Mouse (Mus musculus): ENCODE measurements at regions not wholly inside any gene's neighbourhood (a gene's known extent, or its start where the extent isn't known, plus 50 kb on each side); places are given as distances from the start of the nearest gene placed in this dataset.

DNA sequence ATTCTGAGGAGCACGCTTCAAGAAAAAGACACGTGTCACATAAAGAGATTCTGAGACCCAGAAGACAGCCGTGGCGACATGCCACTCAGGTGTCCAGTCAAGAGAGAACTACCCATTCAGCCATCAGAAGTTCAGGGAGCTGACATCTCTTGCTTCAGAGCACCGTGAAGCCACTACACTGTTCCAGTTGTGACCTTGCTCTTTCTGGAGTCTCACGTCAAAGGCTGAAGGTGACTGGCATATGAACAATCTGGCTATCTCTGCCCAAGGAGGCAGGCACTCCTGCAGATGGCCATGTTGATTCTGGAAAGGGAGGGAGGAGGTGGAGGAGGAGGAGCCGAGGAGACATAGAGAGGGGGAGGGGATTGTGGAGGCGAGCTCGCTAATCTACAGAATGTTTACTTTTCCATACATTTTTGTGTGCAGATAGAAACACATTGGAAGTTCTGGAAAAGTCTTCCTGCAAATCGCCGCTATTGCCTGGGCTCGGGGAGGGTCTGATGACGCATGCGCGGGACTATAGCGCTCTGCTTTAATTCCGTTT is 116.3 kb upstream of the Ctnnb1 start:
- in situ Hi-C loops (cut with MboI, MseI), result no loop called here

DNA sequence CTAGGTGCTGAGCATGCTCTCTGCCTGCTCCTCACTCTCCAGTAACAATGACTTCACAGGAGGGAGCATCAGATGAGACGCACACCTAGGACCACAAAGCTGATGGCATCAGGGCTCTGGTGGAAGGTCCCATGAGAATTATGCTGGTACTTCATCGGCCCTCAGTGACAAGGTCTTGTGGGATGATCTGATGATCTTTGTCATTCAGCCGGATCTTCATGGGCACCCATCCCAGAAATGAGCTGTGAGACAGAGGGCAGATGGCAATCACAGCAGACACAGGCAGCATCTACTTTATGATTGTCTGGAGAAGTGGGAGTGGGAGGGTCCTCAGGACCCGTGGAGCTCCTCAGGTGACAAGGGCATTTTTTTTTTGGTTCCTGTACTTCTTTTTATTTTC is 114.7 kb upstream of the Ctnnb1 start:
- in situ Hi-C loops (cut with MboI, MseI), result no loop called here

DNA sequence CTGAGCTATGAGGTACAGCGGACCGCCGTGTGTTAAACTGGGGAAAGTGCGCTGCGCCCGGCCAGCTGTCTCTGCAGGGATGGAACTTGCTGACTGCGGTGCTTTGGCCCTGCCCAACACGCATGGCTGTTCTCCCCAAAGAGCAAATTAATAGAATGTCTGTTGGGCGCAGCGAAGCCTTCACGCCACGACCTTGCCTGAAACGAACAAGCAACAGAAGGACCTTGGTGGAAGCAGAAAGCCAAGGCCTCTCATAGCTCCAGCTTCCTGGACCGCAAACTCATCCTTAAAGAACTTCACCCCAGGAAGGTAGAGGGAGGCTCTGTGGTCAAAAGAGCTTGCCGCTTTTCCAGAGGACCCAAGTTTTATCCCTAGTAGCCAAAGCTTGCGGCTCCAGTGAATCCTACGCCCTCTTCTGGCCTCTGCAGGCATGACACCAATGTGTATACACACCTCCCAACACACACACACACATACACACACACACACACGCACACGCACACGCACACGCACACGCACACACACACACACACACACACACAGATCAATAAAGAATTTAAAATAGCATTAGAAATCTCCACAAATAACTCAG is 110.2 kb upstream of the Ctnnb1 start:
- in situ Hi-C loops (cut with MboI, MseI), result no loop called here

DNA sequence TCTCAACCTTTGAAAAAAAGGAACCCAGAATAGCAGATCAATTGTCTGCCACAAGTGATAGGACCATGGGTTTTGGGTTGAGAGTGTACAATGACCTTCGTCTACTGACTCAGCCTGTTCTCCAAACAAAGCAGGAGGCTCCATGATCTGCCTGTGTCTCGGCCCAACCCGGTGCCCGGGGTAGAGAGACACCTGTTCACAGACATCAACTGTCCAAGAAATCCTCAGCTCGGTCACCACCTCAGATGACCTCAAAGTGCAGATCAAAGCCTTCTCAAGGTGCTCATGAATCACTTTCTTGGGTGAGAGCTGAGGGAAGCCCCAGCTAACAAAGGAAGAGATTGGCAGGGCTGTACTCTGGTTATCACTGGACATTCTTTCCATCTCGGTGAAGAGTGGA is 108.1 kb upstream of the Ctnnb1 start:
- in situ Hi-C loops (cut with MboI, MseI), result no loop called here

DNA sequence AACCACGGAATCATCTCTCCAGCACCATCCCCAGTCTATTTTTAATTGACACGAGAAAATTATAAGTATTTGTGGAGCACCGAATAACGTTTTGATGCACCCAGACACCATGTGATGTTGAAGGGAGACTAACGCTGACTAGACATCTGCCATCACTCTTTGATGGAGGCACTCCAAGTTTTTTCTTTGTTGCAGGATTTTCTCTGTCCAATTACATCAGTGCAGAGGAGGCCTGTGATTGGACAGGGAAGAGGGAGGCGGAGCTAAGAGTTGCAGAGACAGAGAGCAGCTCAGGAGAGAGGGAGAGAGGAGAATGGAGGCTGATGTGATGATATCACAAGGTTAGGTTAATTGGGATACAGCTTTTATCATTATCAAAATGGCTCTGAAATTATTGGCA is 105.6 kb upstream of the Ctnnb1 start:
- in situ Hi-C loops (cut with MboI, MseI), result no loop called here

DNA sequence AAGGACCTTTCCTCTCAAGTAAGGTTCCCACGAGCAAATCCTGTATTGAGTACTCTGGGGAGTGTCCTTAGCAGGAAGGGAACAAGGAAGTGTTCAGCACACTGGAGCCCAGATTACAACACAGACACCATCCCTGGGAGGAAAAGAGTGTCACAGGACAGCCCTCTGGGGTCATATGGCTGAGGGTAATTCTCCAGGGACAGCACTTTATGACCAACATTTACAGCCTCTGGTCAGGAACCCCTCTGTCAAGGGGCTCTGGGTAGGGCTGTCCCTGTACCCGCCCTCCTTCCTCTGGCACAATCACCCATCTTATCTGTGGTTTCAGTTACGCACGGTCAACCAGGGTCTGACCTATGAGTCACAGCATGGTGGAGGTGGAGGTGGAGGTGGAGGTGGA is 102.8 kb upstream of the Ctnnb1 start:
- in situ Hi-C loops (cut with MboI, MseI), result loop anchor here (25.0 kb wide), 1 partner anchor 989 kb away; the partner anchor contains the start of gene Scn11a

DNA sequence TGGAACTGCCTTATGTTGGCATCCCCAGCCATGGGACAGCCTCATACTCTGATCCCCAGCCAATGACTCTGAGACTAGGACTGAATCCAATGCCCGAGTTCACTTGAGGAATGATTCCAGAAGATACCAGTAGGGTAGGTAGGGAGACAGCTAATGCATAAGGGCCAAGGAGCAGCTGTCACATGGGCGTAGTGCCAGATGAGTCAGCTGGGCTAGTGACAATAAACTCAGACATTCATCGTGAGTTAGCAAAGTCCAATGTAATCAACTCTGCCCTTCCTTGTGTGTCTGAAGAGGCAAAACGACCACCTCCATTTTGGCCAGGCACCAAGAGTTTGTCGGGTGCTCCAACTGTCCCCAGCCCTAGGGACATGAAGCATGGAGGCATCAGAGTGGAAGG is 98.5 kb upstream of the Ctnnb1 start:
- in situ Hi-C loops (cut with MboI, MseI), result loop anchor here (25.0 kb wide), 1 partner anchor 993 kb away; the partner anchor contains the start of gene Scn11a

DNA sequence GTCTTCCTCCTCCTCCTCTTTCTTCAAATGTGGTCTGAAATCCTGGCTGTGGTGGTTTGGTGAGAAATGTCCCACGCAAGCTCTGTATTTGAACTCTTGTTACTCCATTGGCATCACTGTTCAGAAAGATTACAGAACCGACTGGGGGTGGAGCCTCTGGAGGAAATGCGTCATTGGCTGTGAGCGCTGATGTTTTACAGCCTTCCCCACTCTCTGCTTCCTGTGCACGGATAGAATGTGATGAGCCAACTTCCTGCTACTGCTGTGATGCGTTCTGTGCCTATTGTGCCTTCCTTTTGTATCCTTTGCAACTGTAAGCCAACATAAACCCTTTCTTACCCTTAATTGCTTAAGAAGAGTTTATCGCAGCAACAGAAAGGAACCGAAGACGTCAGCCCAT is 94.8 kb upstream of the Ctnnb1 start:
- in situ Hi-C loops (cut with MboI, MseI), result loop anchor here (25.0 kb wide), 1 partner anchor 997 kb away; the partner anchor contains the start of gene Scn11a

DNA sequence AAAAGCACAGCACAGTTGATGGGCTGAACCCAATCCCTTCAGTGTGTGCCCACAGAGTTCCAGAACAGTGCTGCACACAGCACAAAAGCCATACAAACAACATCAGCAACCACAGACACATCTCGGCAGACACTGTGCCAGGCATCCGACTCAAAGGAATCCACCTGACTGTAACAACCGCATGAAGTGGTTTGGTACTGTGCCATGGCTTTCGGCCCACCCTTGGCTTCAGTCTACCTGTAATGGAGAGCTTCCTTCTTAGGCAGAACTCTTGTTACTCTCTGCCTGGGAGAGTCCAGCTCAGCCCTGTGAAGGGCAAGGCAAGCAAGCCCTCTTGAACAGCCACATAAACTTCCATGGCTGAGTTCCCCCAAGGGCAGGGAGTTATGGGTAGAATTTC is 93.4 kb upstream of the Ctnnb1 start:
- in situ Hi-C loops (cut with MboI, MseI), result loop anchor here (25.0 kb wide), 1 partner anchor 998 kb away; the partner anchor contains the start of gene Scn11a

DNA sequence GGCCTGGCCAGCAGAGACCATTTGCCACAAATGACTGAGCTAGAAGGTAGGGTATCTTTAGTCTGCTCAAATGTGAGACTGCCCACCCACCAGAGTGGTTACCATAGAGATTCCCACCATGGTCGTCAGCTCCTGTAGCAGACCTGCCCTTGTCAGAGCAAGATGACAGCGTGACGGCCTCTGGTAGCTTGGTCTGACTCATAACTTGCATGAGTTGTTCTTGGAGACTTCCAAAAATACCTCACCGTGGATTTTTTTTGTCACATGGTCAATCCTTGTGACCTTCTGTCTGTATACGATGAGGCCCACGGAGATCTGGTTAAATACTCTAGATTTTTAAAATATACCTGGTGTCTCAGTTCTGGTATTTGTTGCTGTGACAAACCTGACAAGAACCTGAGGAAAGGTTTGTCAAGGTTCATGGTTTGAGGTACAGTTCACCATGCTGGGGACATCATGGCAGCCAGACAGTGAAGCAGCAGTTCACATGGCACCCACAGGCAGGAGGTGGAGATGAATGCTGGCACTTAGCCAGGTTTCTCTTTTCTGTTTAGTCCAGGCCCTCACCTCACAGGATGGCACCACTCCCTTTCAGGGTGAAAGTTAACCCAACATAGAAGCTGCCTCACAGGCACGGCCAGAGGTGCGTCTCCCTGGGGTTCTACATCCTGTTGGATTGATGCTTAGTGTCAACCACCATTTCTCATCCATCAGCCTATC is 91.4 kb upstream of the Ctnnb1 start:
- in situ Hi-C loops (cut with MboI, MseI), result loop anchor here (25.0 kb wide), 1 partner anchor 1000 kb away; the partner anchor contains the start of gene Scn11a

DNA sequence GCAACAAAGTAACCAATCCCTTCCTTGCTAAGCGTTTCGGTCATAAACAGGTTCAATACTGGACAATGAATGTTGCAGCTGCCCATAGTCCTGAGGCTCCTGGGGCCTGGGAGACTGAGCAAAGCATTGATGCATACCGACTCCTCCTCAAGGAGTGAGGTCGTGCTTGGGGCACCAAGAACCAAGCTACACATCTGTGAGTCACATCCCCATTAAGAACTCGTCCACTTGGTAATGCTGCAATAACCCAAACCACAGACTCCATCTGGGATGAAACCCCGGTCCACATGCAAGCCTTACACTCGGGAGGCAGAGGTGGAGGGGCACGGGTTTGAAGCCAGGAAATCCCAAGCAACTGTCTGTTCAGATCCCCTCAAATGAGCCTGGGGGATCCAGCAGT is 85.3 kb upstream of the Ctnnb1 start:
- in situ Hi-C loops (cut with MboI, MseI), result loop anchor here (5.0 to 25.0 kb wide), 2 partner anchors 1006 to 1141 kb away; partner anchors contain the start of gene Scn11a

DNA sequence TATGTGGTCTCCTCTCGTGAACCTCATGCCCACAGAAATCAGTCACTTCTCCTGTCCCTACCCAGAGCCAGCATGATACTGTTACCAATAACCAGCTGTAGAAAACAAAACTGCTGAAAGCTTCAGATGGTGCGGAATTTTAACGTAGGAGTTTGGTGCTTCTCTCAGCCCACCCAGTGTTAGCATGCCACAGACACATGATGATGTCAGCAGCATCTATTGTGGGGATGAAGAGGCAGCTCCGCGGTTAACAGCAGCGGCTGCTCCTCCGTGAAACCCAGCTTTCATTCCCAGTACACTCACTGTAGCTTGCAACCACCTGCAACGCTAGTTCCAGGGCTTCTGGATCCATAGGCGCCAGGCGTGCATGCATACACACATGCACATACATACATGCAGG is 83.5 kb upstream of the Ctnnb1 start:
- in situ Hi-C loops (cut with MboI, MseI), result loop anchor here (25.0 kb wide), 1 partner anchor 1008 kb away; the partner anchor contains the start of gene Scn11a

DNA sequence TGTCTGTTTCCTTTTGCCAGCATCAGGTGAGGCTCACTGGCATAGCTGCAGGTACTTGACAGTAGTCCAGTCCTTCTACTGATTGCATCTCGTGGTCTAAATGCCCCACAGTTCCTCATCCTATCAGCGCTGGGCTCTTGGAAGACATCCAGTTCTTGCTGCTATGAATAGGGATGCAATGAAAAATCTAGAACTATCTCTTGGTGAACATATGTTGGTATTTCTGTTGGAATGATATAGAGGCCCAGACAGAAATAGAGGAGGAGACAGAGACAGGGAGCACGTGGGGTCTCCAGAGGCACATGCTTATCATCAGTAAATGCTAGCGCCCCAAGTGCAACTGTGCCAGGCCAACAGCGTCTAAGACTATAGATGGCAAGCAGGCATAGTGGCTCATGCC is 81.4 kb upstream of the Ctnnb1 start:
- in situ Hi-C loops (cut with MboI, MseI), result loop anchor here (25.0 kb wide), 1 partner anchor 1010 kb away; the partner anchor contains the start of gene Scn11a

DNA sequence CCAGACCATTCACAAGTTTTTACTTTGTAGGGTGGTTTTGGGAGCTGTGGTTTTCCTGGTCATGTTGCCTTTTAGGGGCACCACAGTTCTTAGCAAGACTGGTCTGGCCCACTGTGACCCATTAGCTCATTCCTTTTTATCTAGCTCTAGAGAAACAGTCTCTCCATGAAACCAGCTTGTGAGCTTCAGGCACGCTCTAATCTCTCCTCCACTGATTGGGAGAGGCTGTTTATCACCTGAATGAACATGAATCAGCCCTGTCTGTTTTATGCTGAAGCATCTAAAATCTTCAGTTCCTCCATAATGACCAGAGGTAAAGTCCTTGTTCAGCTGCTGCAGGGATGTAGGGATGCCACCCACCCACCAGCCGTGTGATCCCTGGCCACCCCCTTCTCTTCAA is 80.1 kb upstream of the Ctnnb1 start:
- in situ Hi-C loops (cut with MboI, MseI), result loop anchor here (25.0 kb wide), 1 partner anchor 1012 kb away; the partner anchor contains the start of gene Scn11a

DNA sequence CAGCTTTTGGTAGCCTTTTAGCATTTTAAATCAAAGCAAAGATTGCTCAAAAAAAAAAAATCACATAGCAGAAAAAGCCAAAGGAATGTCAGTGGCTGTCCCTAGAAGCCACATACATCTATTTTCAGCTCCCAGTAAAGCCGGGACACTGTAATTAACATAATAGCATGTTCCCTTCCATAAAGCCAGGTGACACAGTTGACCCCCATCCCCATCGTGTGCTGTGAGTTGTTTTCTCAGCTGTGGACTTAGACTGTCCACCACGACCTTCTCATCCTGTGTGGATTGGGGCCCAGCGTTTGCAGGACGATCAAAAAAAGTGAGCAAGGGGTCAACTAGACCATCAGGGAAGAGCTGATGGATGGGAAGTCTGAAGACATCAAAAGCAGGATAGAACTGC is 78.9 kb upstream of the Ctnnb1 start:
- in situ Hi-C loops (cut with MboI, MseI), result no loop called here

DNA sequence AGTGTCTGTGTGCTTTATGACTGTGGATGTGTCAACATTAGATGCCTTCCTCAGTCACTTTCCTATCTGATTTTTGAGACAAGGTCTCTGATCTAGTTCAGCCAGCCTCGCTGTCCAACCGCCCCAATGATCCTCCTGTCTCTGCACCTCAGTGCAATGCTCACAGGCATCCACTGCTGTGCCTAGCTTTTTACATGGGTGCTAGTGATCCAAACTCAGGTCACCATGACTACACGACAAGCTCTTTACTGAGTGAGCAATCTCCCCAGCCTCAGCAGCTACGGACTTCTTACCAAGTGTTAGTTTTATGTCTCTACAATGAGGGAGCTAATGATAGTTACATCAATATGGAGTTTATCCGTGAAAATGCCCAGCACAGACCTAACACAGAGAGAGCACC is 77.1 kb upstream of the Ctnnb1 start:
- in situ Hi-C loops (cut with MboI, MseI), result no loop called here

DNA sequence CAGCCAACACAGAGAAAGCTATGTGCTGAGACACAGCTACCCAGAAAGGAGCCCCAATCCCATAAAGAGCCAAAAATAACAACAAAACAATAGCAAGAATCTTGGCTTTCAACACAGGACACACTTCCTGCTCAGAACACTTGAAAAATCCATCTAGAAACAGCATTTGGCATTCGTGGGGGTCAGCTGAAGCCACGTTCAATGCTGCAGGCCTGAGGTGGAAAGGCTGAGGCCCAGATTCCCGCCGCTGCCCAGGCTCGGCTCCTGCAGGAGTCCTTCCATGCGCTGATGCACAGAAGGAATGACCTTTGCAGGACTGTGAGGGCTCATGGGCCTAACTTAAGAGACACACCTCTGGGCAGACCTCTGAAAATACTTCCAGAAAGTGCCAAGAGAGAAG is 76.4 kb upstream of the Ctnnb1 start:
- in situ Hi-C loops (cut with MboI, MseI), result no loop called here

DNA sequence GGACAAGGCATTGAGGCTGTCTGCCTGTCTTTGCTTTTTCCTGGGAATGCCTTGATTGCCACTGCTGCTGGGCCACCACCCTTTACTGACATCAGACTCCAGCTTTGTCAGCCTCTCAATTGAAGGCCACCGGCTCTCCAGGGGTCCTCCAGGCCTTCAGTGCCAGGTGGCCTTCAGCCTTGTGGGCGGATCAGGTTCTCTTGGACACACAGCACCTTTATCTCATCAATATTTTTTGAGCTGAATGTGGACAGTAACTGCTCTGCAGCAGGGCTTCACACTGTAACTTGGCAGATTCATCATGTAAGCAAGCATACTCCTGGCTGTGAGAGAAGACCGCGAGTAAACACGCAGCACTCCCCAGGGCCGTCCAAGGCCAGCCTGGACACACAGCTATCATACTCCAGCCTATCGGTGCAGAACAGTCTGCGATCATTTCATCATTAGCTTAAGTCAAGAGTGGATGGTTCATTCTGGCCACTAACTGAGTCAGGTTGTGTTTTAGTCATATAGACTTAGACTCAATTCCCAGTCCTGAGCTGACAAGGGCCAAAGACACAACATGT is 75.9 kb upstream of the Ctnnb1 start:
- in situ Hi-C loops (cut with MboI, MseI), result no loop called here

DNA sequence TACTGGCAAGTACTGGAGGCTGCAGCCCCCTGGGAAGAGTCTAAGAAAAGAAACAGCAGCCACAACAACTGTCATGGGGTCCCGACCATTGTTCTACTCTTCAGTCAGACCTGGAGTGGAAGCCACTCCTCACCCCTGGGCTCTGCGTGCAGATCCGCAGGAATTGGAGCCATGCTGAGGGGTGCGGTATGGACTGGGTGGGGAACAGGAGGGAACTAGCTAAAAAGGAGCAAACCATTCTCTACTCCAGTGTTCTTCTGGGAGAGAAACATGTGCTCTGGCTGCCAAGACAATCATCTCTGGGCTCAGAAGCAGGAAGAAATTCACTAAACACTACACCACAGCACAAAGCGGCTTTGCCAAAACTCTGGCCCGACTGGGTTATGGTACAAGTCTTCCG is 74.7 kb upstream of the Ctnnb1 start:
- in situ Hi-C loops (cut with MboI, MseI), result no loop called here

DNA sequence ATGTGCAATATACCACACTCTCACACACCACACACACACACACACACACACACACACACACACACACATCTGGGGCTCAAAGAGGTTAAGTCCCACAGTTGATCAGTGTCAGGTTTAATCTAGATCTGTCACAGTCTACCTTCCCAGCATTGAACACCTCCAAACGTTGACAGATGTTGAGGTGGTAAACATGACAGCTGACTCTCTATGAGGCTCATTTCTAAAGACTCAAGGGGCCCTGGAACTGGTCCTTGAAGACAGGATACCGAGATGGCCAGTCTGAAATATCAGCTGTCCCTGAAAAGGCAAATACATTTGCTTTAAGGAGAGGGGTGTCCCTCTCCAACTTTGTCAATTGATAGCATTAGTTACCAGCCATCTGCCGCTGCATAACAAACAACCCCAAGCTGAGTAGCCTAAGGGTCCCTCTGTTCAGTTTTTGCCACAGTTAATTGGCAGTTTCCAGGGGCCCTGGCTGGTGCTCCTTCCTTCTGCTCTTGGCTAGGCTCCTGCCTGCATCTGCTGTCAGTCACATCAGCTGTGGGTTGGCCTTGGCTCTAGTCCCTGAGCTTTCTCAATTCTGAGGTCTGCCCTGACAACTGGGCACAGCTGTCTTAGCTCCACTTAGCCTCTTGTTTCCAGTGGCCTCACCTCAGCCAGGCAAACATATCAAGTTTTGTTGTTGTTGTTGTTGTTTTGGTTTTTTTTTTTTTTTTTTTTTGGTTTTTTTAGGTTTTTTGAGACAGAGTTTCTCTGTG is 73.5 kb upstream of the Ctnnb1 start:
- in situ Hi-C loops (cut with MboI, MseI), result no loop called here

DNA sequence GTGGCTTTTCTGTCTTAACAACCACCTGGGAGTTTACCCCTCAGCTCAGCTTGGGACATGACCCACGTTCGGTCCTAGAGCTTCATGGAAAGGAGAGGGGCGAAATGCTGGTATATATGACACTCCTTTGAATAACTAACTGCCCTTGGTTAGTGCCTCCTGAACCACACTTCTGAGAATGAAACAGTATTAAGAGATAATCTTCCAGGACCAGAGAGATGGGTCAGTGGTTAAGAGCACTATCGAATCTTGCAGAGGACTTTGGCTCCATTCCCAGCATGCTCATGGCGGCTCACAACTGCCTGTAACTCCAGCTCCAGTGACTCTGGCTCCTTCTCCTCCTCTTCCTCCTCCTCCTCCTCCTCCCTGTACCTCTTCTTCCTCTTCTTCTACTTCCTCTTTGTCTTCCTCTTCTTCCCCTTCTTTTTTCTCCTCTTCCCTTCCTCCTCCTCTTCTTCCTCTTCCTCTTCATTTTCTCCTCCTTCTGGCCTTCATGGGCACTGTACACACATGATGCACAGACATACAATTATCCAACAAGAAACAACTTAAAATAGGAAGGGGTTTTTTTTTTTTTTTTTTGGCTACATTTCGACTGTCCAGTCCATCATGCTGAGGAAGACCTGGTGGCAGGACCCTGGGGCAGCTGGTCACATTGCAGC is 71.0 kb upstream of the Ctnnb1 start:
- in situ Hi-C loops (cut with MboI, MseI), result no loop called here
